Mouse (Mus musculus) kidney, adult 2 months (tissue): ENCODE measurements around the gene Tas1r3.

Experiments
- CTCF ChIP-seq: fragments of 200-500 bp; conservative IDR thresholded peaks from 2 replicates; pipeline ENCODE4 v1.5.1; 2011; ENCODE audit warnings: low read depth, mild to moderate bottlenecking, control low read depth, low read length, moderate library complexity, mixed read lengths; ENCODE audit not compliant: insufficient read depth, insufficient read length
- POLR2A ChIP-seq: fragments of 200-500 bp; IDR thresholded peaks from one replicate; pipeline ENCODE4 v1.6.1; 2011; ENCODE audit warnings: low read depth, low read length, control low read depth

DNA sequence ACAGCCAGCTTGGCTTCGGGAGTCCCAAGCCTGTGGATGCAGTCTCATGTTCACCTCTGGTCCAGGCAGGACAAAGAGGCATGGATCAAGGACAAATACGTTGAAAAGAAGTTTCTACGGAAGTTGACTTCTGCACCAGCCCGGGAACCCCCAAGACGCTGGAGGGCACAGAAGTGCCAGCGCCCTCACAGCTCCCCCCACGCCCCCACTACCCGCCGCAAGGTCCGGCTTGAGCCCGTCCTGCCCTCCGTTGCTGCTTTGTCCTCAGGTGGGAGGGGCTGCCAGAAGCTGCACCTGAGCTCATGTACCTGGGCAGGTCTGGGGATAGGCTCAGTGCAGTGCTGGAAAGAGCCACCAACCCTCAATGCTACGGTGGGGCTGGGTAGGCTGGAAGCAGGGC, 40.1 kb upstream of the Tas1r3 start:
- TF ChIP-seq CTCF: no peak
- TF ChIP-seq POLR2A: no peak
